Mouse (Mus musculus) stomach, embryonic 14.5 days (tissue): ENCODE measurements around the gene 5830473C10Rik. TPM values are rescaled to one million over a fixed set of nuclear protein-coding genes. Genes with fewer than 3 reads are reported as not detected.

Experiments used
- ATAC-seq: fragments of 200-750 bp; cut with Nextera tagmentation; 2 replicates; pipeline ENCODE4 v1.8.0; 2017; ENCODE audit warnings: low read depth, moderate TSS enrichment; ENCODE audit not compliant: insufficient number of reproducible peaks, insufficient read depth, low FRiP score
- H3K27ac ChIP-seq: fragments of 300-500 bp; sonication (generic); 2 replicates; pipeline ENCODE4 v1.5.1; 2014; ENCODE audit warnings: mild to moderate bottlenecking, low read length, moderate library complexity, mixed read lengths
- H3K27me3 ChIP-seq: fragments of 300-500 bp; sonication (generic); 2 replicates; pipeline ENCODE4 v1.6.1; 2014; ENCODE audit warnings: low read length, control low read depth, mixed read lengths; ENCODE audit not compliant: control insufficient read depth, insufficient read depth
- H3K36me3 ChIP-seq: fragments of 300-500 bp; sonication (generic); 2 replicates; pipeline ENCODE4 v1.6.1; 2014; ENCODE audit warnings: mild to moderate bottlenecking, control low read depth, low read length, moderate library complexity, mixed read lengths; ENCODE audit not compliant: control insufficient read depth, insufficient read depth
- H3K4me1 ChIP-seq: fragments of 300-500 bp; sonication (generic); 2 replicates; pipeline ENCODE4 v1.6.1; 2014; ENCODE audit warnings: low read length, control low read depth, mixed read lengths; ENCODE audit not compliant: control insufficient read depth, insufficient read depth
- H3K4me2 ChIP-seq: fragments of 300-500 bp; sonication (generic); replicated peaks from 2 replicates; pipeline ENCODE4 v1.6.1; 2014; ENCODE audit warnings: low read depth, low read length, control low read depth
- H3K4me3 ChIP-seq: fragments of 300-500 bp; sonication (generic); 2 replicates; pipeline ENCODE4 v1.5.1; 2014; ENCODE audit warnings: low read depth, low read length, control low read depth
- H3K9ac ChIP-seq: fragments of 300-500 bp; sonication (generic); replicated peaks from 2 replicates; pipeline ENCODE4 v1.6.1; 2014; ENCODE audit warnings: low read depth, mild to moderate bottlenecking, control low read depth, low read length, moderate library complexity, mixed read lengths
- H3K9me3 ChIP-seq: fragments of 300-500 bp; sonication (generic); 2 replicates; pipeline ENCODE4 v1.6.1; 2016; ENCODE audit warnings: low read depth, low read length, control low read depth; ENCODE audit not compliant: control insufficient read depth
- WGBS: fragments of 180-500 bp; shearing (Covaris S2); extraction: QIAGEN DNeasy Blood & Tissue Kit; methylation state at CpG from one replicate; pipeline ENCODE4 v1.1.7; 2014; 5-methylcytosine and 5-hydroxymethylcytosine counted together
- polyA plus RNA-seq: library from polyadenylated mRNA; unstranded; fragments of >200 nt; fragmentation: Nextera tagmentation; extraction: Ambion mirVana; gene quantifications from 2 replicates; pipeline ENCODE4 v1.2.1, GENCODE M21; 2014

The 5830473C10Rik gene
- polyA plus RNA-seq, 1 experiment from 2014 or later: 0.19 TPM

GRCm38 (mm10) chr5:90624708-90625425 is 64.0 kb downstream of the 5830473C10Rik start:
- Histone ChIP-seq H3K9ac (no peak overlapping the region), H3K36me3 (no peaks in the 10 kb centered on the region), H3K4me2 (no peak overlapping the region), H3K27me3 (no peaks in the 10 kb centered on the region), H3K9me3 (no peaks in the 10 kb centered on the region), H3K4me1 (no peaks in the 10 kb centered on the region), H3K4me3 (no peak overlapping the region), H3K27ac (no peak overlapping the region)
- WGBS: 70% methylated on average over 18 of the region's 18 CpGs
- ATAC-seq: no peak

- 89% methylated on average over 4 of the region's 4 CpGs for WGBS
- ATAC-seq: no peak
These were observed 66.5 kb downstream of the 5830473C10Rik start for GRCm38 (mm10) chr5:90627423-90627822.

DNA sequence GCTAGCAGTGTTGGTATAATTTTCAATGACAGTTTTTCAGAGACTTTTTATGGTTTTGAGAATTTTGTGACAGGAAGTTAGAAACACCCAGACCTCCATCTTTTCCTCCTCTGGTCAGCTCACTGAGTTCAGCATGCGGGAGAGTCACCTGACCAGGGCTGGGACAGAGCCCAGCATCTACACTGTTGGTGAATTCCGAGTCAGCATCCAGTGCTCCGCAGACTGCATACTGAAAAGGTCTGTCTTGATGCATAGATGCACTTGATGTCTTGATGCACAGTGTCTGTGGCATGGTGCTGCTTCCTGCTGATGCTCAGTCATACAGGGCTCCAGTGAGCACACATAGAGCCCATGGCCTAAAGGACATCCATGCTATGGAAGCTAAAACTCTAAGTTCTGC is 67.1 kb downstream of the 5830473C10Rik start:
- Histone ChIP-seq H3K4me1 (no peaks in the 10 kb centered on the region), H3K4me3 (no peak overlapping the region), H3K27ac (no peak overlapping the region), H3K9me3 (no peaks in the 10 kb centered on the region), H3K27me3 (no peaks in the 10 kb centered on the region), H3K4me2 (no peak overlapping the region), H3K36me3 (no peaks in the 10 kb centered on the region), H3K9ac (no peak overlapping the region)
- WGBS: 80% methylated on average over 3 of the region's 3 CpGs
- no peak for ATAC-seq

More at GRCm38 (mm10) chr5:90627423-90627822, 66.5 kb downstream of the 5830473C10Rik start:
- H3K9me3 ChIP-seq: no peaks in the 10 kb centered on the region
- H3K9ac ChIP-seq: no peak overlapping the region
- no peak overlapping the region for H3K27ac ChIP-seq
- H3K4me3 ChIP-seq: no peak overlapping the region
- H3K4me2 ChIP-seq: no peak overlapping the region
- no peaks in the 10 kb centered on the region for H3K4me1 ChIP-seq
- no peaks in the 10 kb centered on the region for H3K36me3 ChIP-seq
- no peaks in the 10 kb centered on the region for H3K27me3 ChIP-seq

- ATAC-seq: no peak
- WGBS: 75% methylated on average over 1 of the region's 1 CpGs
- Histone ChIP-seq H3K4me3 (no peak overlapping the region), H3K27ac (no peak overlapping the region), H3K9me3 (no peaks in the 10 kb centered on the region), H3K4me2 (no peak overlapping the region), H3K27me3 (no peaks in the 10 kb centered on the region), H3K36me3 (no peaks in the 10 kb centered on the region), H3K4me1 (no peaks in the 10 kb centered on the region), H3K9ac (no peak overlapping the region; the same call in 1 of the 2 replicates)
These were observed 67.6 kb downstream of the 5830473C10Rik start for GRCm38 (mm10) chr5:90628530-90628929.

- Histone ChIP-seq H3K4me3 (no peak overlapping the region), H3K27me3 (no peaks in the 10 kb centered on the region), H3K36me3 (no peaks in the 10 kb centered on the region), H3K27ac (no peak overlapping the region), H3K4me1 (no peaks in the 10 kb centered on the region), H3K9ac (no peak overlapping the region), H3K4me2 (no peak overlapping the region), H3K9me3 (no peaks in the 10 kb centered on the region)
- WGBS: 84% methylated on average over 7 of the region's 7 CpGs
- no peak for ATAC-seq
These were observed 74.0 kb downstream of the 5830473C10Rik start for GRCm38 (mm10) chr5:90634885-90635284.

GRCm38 (mm10) chr5:90640286-90641217 is 79.6 kb downstream of the 5830473C10Rik start, which contains the start of gene Rassf6:
TSS of gene Rassf6 (minus strand) at chr5:90640657.
- H3K36me3 ChIP-seq: no peaks in the 10 kb centered on the region
- peak within 1 kb of the TSS; percentile 25 for H3K9ac ChIP-seq
- WGBS: 8% methylated on average over 26 of the region's 26 CpGs
- H3K4me1 ChIP-seq: no peaks in the 10 kb centered on the region; the same call in 1 of the 2 replicates
- H3K27ac ChIP-seq: peak within 1 kb of the TSS; percentile 55
- no peaks in the 10 kb centered on the region for H3K27me3 ChIP-seq
- no peaks in the 10 kb centered on the region for H3K9me3 ChIP-seq
- H3K4me3 ChIP-seq: peak within 1 kb of the TSS; percentile 37
- peak; percentile 95 for ATAC-seq
- peak within 1 kb of the TSS; percentile 68 for H3K4me2 ChIP-seq

GRCm38 (mm10) chr5:90641218-90641610 is 80.3 kb downstream of the 5830473C10Rik start:
- no peaks in the 10 kb centered on the region for H3K27me3 ChIP-seq
- peak overlapping the region; percentile 68 for H3K4me2 ChIP-seq
- WGBS: 33% methylated on average over 10 of the region's 10 CpGs
- H3K4me3 ChIP-seq: no peak overlapping the region
- no peaks in the 10 kb centered on the region for H3K36me3 ChIP-seq
- H3K4me1 ChIP-seq: no peaks in the 10 kb centered on the region; the same call in 1 of the 2 replicates
- ATAC-seq: no peak; the same call in 1 of the 2 replicates
- H3K9ac ChIP-seq: no peak overlapping the region
- H3K9me3 ChIP-seq: no peaks in the 10 kb centered on the region
- peak overlapping the region; percentile 49; the same call in 1 of the 2 replicates for H3K27ac ChIP-seq

- WGBS: 46% methylated on average over 3 of the region's 3 CpGs
- Histone ChIP-seq H3K4me3 (no peak overlapping the region), H3K9me3 (no peaks in the 10 kb centered on the region), H3K27ac (peak overlapping the region; percentile 76; the same call in 1 of the 2 replicates), H3K36me3 (no peaks in the 10 kb centered on the region), H3K27me3 (no peaks in the 10 kb centered on the region), H3K4me1 (no peaks in the 10 kb centered on the region; the same call in 1 of the 2 replicates), H3K9ac (no peak overlapping the region), H3K4me2 (0 out of 2 replicates have a peak overlapping the region, but pooled peaks have one; percentile 3)
- no peak for ATAC-seq
These were observed 84.7 kb downstream of the 5830473C10Rik start for GRCm38 (mm10) chr5:90645579-90645978.
